Mouse (Mus musculus) lung, adult 2 months (tissue): ENCODE data around the gene Tmem115.

Source experiments
- CTCF ChIP-seq: fragments of 200-500 bp; IDR thresholded peaks from 2 replicates; pipeline ENCODE4 v1.5.1; 2011; ENCODE audit warnings: mild to moderate bottlenecking, low read length, control low read depth; ENCODE audit not compliant: insufficient read depth
- POLR2A ChIP-seq: fragments of 200-500 bp; IDR thresholded peaks from 2 replicates; pipeline ENCODE4 v1.6.1; 2011; ENCODE audit warnings: low read depth, mild to moderate bottlenecking, control low read depth, low read length, borderline replicate concordance; ENCODE audit errors: extremely low read depth

DNA sequence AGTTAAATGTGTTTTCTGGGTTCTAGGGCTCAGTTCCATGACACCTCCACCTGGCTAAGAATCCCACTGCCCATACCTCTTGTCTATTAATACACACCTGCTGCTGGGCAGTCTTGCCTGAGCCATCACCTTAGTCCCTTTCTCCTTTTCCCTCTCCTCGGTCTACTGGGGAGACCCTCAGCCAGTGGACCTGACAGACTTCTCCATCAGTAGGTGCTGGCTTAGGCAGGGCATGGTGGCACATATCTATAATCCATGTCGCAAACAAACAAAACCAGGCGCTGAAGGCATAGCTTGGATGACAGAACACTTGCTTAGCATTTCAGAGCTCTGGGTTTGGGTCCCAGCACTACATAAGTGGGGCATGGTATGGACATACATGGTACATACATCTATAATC, 5.0 kb downstream of the Tmem115 start:
- no peak for TF ChIP-seq CTCF
- TF ChIP-seq POLR2A, result no peak
